ENCODE assay signal across 8 mouse cellular contexts in the genomic region with DNA sequence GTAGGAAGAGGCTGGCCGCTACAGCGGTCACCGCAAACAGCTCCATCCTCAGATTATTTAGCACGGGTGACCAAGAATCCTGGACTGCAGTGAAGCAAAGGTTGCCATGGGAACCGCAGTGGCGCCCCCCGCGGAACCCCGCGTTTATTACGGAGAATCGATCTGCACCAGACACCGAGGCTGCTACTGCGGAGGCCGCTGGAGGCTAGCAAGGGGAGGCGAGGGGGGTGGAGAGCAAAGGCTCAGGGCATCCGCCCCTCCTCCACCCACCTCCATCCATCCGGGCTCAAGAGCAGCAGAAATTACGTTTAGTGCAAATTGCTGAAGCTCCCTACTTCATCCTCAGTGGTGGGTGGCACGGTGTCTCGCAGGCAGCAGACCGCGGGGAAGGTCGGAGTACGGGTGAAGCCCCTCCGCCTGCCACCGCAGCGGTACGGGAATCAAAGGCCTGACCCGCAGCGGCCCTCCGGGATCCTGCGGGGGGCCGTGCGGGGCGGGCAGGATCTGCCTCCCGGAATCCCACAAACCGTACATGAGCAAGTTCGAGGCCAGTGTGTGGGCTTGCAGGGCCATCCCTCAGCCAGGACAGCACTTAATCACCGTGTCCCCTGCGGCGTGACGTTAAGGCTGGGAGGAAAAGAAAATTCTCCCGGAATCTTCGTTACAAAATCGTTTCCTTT.
DNase-seq lines count a peak whose midpoint lies in the region; ATAC-seq lines count a peak whose summit lies in the region.

No protein-coding gene starts in this region.

- peak; percentile 67 for ATAC-seq in forebrain, embryonic 13.5 days
- peak; percentile 82 for ATAC-seq in hindbrain, embryonic 14.5 days (ENCODE audit: low FRiP score)
- peak; percentile 12; the same call in 1 of the 2 replicates for ATAC-seq in megakaryocyte, adult 5-6 weeks (ENCODE audit: poor library complexity, severe bottlenecking)

- H3K9ac ChIP-seq in forebrain, embryonic 13.5 days: peak overlapping the region; percentile 73
- peak overlapping the region; percentile 65 for H3K9ac ChIP-seq in hindbrain, embryonic 14.5 days

- peaks cover 56% of the 10 kb centered on the region for H3K27me3 ChIP-seq in forebrain, embryonic 13.5 days
- H3K27me3 ChIP-seq in hindbrain, embryonic 14.5 days (ENCODE audit: control insufficient read depth, insufficient read depth, low read length): no peaks in the 10 kb centered on the region

- no peaks in the 10 kb centered on the region for H3K36me3 ChIP-seq in forebrain, embryonic 13.5 days (ENCODE audit: poor library complexity, severe bottlenecking)
- H3K36me3 ChIP-seq in hindbrain, embryonic 14.5 days (replicated peaks; ENCODE audit: control insufficient read depth, insufficient read depth): no peaks in the 10 kb centered on the region

- DNase-seq in ZHBTc4 (ENCODE audit: low read depth, low spot score): peak; percentile 50
- peak; percentile 83 for DNase-seq in hindbrain, embryonic 14.5 days (ENCODE audit: low spot score)
- peak; percentile 72 to 80 for DNase-seq in left cerebral cortex, adult 8-10 months (ENCODE audit: low spot score in 2 of 2)
- DNase-seq in right cerebral cortex, postnatal 10 days (ENCODE audit: low spot score in 2 of 2): peak; percentile 89 to 91
- DNase-seq in c-Kit-positive CD71-positive TER-119-positive erythroid progenitor cells, embryonic 14.5 days (ENCODE audit: low spot score): no peak

- H3K4me1 ChIP-seq in brown adipose tissue, adult 24 weeks (ENCODE audit: control insufficient read depth, insufficient read depth, insufficient read length, low read length): peaks cover 3% of the 10 kb centered on the region; the same call in 1 of the 2 replicates
- peaks cover 32% of the 10 kb centered on the region for H3K4me1 ChIP-seq in forebrain, embryonic 13.5 days
- peaks cover 27% of the 10 kb centered on the region for H3K4me1 ChIP-seq in hindbrain, embryonic 14.5 days (replicated peaks; ENCODE audit: control insufficient read depth, insufficient read depth, low read length)

- under 1% methylated on average over 46 of the region's 46 CpGs for WGBS in forebrain, embryonic 13.5 days
- WGBS in hindbrain, embryonic 14.5 days: 0% methylated on average over 46 of the region's 46 CpGs

- peak overlapping the region; percentile 83 for H3K4me2 ChIP-seq in forebrain, embryonic 13.5 days
- peak overlapping the region; percentile 75 for H3K4me2 ChIP-seq in hindbrain, embryonic 14.5 days (replicated peaks)

- H3K27ac ChIP-seq in brown adipose tissue, adult 24 weeks (replicated peaks; ENCODE audit: low read depth, low read length): no peak overlapping the region
- peak overlapping the region; percentile 70 for H3K27ac ChIP-seq in forebrain, embryonic 13.5 days
- H3K27ac ChIP-seq in hindbrain, embryonic 14.5 days: peak overlapping the region; percentile 89

- peak overlapping the region; percentile 49 for H3K4me3 ChIP-seq in brown adipose tissue, adult 24 weeks (ENCODE audit: insufficient read depth, low read depth, low read length)
- H3K4me3 ChIP-seq in forebrain, embryonic 13.5 days: peak overlapping the region; percentile 46
- peak overlapping the region; percentile 40 for H3K4me3 ChIP-seq in hindbrain, embryonic 14.5 days (replicated peaks; ENCODE audit: low read length)

- H3K9me3 ChIP-seq in forebrain, embryonic 13.5 days (replicated peaks): no peaks in the 10 kb centered on the region
- no peaks in the 10 kb centered on the region for H3K9me3 ChIP-seq in hindbrain, embryonic 14.5 days (ENCODE audit: control insufficient read depth, low read length)

Comparison
In these comparisons a context has a peak if more than half of its experiments do, and no peak if none do; other contexts are left out.
1. ATAC-seq: peak in every context shown above with its lines; median percentile 82 in hindbrain, embryonic 14.5 days; 67 in forebrain, embryonic 13.5 days; 12 in megakaryocyte, adult 5-6 weeks.